Mouse (Mus musculus): ENCODE results near the gene Sult3a2. TPM values are rescaled to one million over a fixed set of nuclear protein-coding genes. Genes with fewer than 3 reads are reported as not detected.
"Not testable (repeated sequence)": the region's sequence is repeated elsewhere in the genome, so short reads cannot be mapped to it uniquely, and the experiment has no call there.

Sult3a2 gene
- not detected for total RNA-seq (2021)
- long read RNA-seq, experiment 1, result 0 reads
- long read RNA-seq, experiment 2, result 0 reads

GRCm38 (mm10) chr10:33786604-33787003 is at the start of gene Sult3a2:
TSS of gene Sult3a2 (minus strand) at chr10:33786704.
- no peak for DNase-seq

GRCm38 (mm10) chr10:33820892-33821291 is 34.4 kb upstream of the Sult3a2 start:
- DNase-seq, result no peak

- DNase-seq, result no peak
Measured at GRCm38 (mm10) chr10:33816923-33817322, 30.4 kb upstream of the Sult3a2 start.

- DNase-seq, result no peak
Measured at GRCm38 (mm10) chr10:33814266-33814665, 27.8 kb upstream of the Sult3a2 start.

GRCm38 (mm10) chr10:33811807-33812206 is 25.3 kb upstream of the Sult3a2 start:
- no peak for DNase-seq

- not testable (repeated sequence) for DNase-seq
Measured at GRCm38 (mm10) chr10:33797221-33797949, 10.9 kb upstream of the Sult3a2 start.

- not testable (repeated sequence) for DNase-seq
Measured at GRCm38 (mm10) chr10:33796269-33796915, 9.9 kb upstream of the Sult3a2 start.

- DNase-seq, result not testable (repeated sequence)
Measured at GRCm38 (mm10) chr10:33792166-33792565, 5.7 kb upstream of the Sult3a2 start.

GRCm38 (mm10) chr10:33787541-33787940 is 1.0 kb upstream of the Sult3a2 start:
- DNase-seq, result no peak

GRCm38 (mm10) chr10:33735251-33735650 is 51.3 kb downstream of the Sult3a2 start:
- DNase-seq, result not testable (repeated sequence)

GRCm38 (mm10) chr10:33733241-33733640 is 53.3 kb downstream of the Sult3a2 start:
- no peak for DNase-seq

GRCm38 (mm10) chr10:33732409-33733185 is 53.9 kb downstream of the Sult3a2 start:
- DNase-seq, result no peak

GRCm38 (mm10) chr10:33723764-33724163 is 62.7 kb downstream of the Sult3a2 start:
- DNase-seq, result no peak

GRCm38 (mm10) chr10:33721827-33722438 is 64.6 kb downstream of the Sult3a2 start:
- no peak for DNase-seq

Other genes with a start within 250 kb of the Sult3a2 start
- not detected for gene Clvs2, start 161.9 kb downstream of the Sult3a2 start, total RNA-seq (2021)
- gene Sult3a1, start 71.0 kb upstream of the Sult3a2 start, total RNA-seq (2021), result not detected
- gene Rsph4a, start 118.4 kb upstream of the Sult3a2 start, total RNA-seq (2021), result under 1 TPM in 1 of 2 experiments, not detected in 1; 0.44 TPM
- gene Zup1, start 164.6 kb upstream of the Sult3a2 start, total RNA-seq (2021), result 1 to 10 TPM; 8.3 to 10.0 TPM
- gene Rwdd1, start 232.9 kb upstream of the Sult3a2 start, total RNA-seq (2021), result 100 to 1,000 TPM; 121 to 123 TPM

Measured in heart, adult 18-20 months (tissue).